Mouse (Mus musculus): Measurements from ENCODE around the gene Ugt1a2. TPM values are rescaled to one million over a fixed set of nuclear protein-coding genes. Genes with fewer than 3 reads are reported as not detected.
"Not testable (repeated sequence)": the region's sequence is repeated elsewhere in the genome, so short reads cannot be mapped to it uniquely, and the experiment has no call there.

Ugt1a2 gene
- polyA plus RNA-seq (2012; fragmentation: generic; extraction: Trizol), result not detected
- long read RNA-seq, experiment 1, result 0 reads
- long read RNA-seq, experiment 2, result 0 reads

DNA sequence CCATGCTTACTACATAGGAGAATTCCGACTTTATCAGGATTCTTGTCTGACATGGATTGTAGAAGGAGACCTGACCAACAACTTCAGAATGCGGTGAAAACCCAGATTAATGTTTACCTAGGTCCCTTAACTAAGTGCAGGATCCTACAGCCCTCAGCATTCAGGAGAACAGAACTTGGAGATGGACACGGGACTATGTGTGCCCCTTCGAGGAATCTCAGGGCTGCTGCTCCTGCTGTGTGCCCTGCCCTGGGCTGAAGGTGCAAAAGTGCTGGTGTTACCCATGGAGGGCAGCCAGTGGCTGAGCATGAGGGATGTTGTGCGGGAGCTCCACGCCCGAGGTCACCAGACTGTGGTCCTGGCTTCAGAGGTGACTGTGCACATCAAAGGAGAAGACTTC is at the start of gene Ugt1a2:
Gene Ugt1a2 (plus strand): TSS at position 146 of the 400 bp plus-strand sequence.
- no peak within 1 kb of the TSS for H3ac ChIP-seq (ENCODE audit: control insufficient read depth, insufficient read length, low read depth)
- H3K36me3 ChIP-seq (ENCODE audit: control insufficient read depth, insufficient read depth), result no peaks in the 10 kb centered on the region
- H3K79me2 ChIP-seq (ENCODE audit: control insufficient read depth, insufficient read depth), result no peaks in the 10 kb centered on the region
- H3K79me3 ChIP-seq (ENCODE audit: low read depth), result no peaks in the 10 kb centered on the region
- H3K4me3 ChIP-seq (ENCODE audit: insufficient read depth, poor library complexity, severe bottlenecking), result no peak within 1 kb of the TSS
- H3K27me3 ChIP-seq (ENCODE audit: control insufficient read depth, insufficient read depth, insufficient read length), result peaks cover 24% of the 10 kb centered on the region
- TF ChIP-seq CTCF (IDR thresholded peaks at IDR 0.05; ENCODE audit: control insufficient read depth, insufficient read depth, insufficient read length), result no peak
- TF ChIP-seq USF1 (IDR thresholded peaks at IDR 0.05; ENCODE audit: low read depth), result no peak
- TF ChIP-seq MYOG (IDR thresholded peaks at IDR 0.05; ENCODE audit: control insufficient read depth, extremely low read depth, insufficient read length), result no peak
- no peak for TF ChIP-seq MYOD1 (IDR thresholded peaks at IDR 0.05; ENCODE audit: control insufficient read depth, insufficient read length, low read depth)
- no peak for TF ChIP-seq CEBPB (IDR thresholded peaks at IDR 0.05; ENCODE audit: low read depth)
- no peak for TF ChIP-seq FOSL1 (IDR thresholded peaks at IDR 0.05; ENCODE audit: insufficient read depth, low read length, poor library complexity, severe bottlenecking)
- no peak for TF ChIP-seq MAX (IDR thresholded peaks at IDR 0.05)

DNA sequence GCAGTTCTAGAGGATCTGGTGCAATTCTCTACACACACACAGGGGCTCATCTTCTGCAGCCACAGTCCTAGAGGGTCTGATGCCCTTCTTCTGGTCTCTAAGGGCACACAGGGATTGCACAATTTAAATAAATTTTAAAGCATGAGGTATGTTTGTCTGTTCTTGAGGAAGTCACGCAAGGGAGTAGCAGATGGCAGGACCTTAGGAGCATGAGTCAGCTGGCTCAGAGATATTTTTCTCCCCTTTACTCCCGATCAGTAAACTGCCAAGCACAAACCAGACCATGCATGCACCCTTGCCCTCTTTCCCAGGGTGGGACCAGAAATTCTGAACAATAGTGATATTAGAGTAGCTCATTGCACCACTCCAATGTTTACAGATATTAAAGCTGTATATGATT is 42.0 kb upstream of the Ugt1a2 start:
- Histone ChIP-seq H3K27me3 (ENCODE audit: control insufficient read depth, insufficient read depth, insufficient read length) (peaks cover 5% of the 10 kb centered on the region), H3K79me3 (ENCODE audit: low read depth) (no peaks in the 10 kb centered on the region)

GRCm38 (mm10) chr1:88165711-88166110 is 34.7 kb upstream of the Ugt1a2 start, which contains the start of gene Ugt1a5:
TSS of gene Ugt1a5 (plus strand) at chr1:88166012.
- Histone ChIP-seq H3ac (ENCODE audit: control insufficient read depth, insufficient read length, low read depth) (no peak within 1 kb of the TSS), H3K79me2 (ENCODE audit: control insufficient read depth, insufficient read depth) (no peaks in the 10 kb centered on the region), H3K4me3 (ENCODE audit: insufficient read depth, poor library complexity, severe bottlenecking) (no peak within 1 kb of the TSS), H3K36me3 (ENCODE audit: control insufficient read depth, insufficient read depth) (no peaks in the 10 kb centered on the region), H3K27me3 (ENCODE audit: control insufficient read depth, insufficient read depth, insufficient read length) (no peaks in the 10 kb centered on the region), H3K79me3 (ENCODE audit: low read depth) (no peaks in the 10 kb centered on the region)
- no peak for TF ChIP-seq FOSL1 (IDR thresholded peaks at IDR 0.05; ENCODE audit: insufficient read depth, low read length, poor library complexity, severe bottlenecking)
- TF ChIP-seq USF1 (IDR thresholded peaks at IDR 0.05; ENCODE audit: low read depth), result no peak
- no peak for TF ChIP-seq MAX (IDR thresholded peaks at IDR 0.05)

More for the DNA sequence above, 42.0 kb upstream of the Ugt1a2 start:
- Histone ChIP-seq H3K4me3 (ENCODE audit: insufficient read depth, poor library complexity, severe bottlenecking) (no peak overlapping the region), H3K36me3 (ENCODE audit: control insufficient read depth, insufficient read depth) (no peaks in the 10 kb centered on the region), H3K79me2 (ENCODE audit: control insufficient read depth, insufficient read depth) (no peaks in the 10 kb centered on the region), H3ac (ENCODE audit: control insufficient read depth, insufficient read length, low read depth) (no peak overlapping the region)
- TF ChIP-seq CTCF (IDR thresholded peaks at IDR 0.05; ENCODE audit: control insufficient read depth, insufficient read depth, insufficient read length) (no peak), FOSL1 (IDR thresholded peaks at IDR 0.05; ENCODE audit: insufficient read depth, low read length, poor library complexity, severe bottlenecking) (no peak), USF1 (IDR thresholded peaks at IDR 0.05; ENCODE audit: low read depth) (no peak), MYOG (IDR thresholded peaks at IDR 0.05; ENCODE audit: control insufficient read depth, extremely low read depth, insufficient read length) (no peak), MYOD1 (IDR thresholded peaks at IDR 0.05; ENCODE audit: control insufficient read depth, insufficient read length, low read depth) (no peak), CEBPB (IDR thresholded peaks at IDR 0.05; ENCODE audit: low read depth) (no peak), MAX (IDR thresholded peaks at IDR 0.05) (no peak)

DNA sequence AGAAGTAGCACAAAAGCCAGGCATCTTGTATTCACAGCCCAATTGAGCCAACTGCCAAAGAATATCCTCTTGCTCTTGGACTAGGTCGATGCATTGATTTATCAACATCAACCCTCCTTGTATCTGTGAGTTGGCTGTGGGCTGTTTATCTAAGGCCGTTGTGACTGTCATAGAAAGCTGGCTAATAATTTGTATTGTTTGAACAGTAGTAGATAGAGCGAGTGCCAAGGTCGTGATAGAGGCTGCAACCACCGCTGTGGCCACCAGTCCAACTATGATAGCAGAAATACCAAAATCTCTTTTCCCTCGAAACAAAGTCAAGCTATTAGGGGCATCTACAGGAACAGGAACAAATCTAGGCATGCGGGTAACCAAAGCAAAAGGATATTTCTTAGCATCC is 28.2 kb upstream of the Ugt1a2 start:
- H3K27me3 ChIP-seq (ENCODE audit: control insufficient read depth, insufficient read depth, insufficient read length); H3K79me2 ChIP-seq (ENCODE audit: control insufficient read depth, insufficient read depth); H3K36me3 ChIP-seq (ENCODE audit: control insufficient read depth, insufficient read depth); H3K4me3 ChIP-seq (ENCODE audit: insufficient read depth, poor library complexity, severe bottlenecking); H3K79me3 ChIP-seq (ENCODE audit: low read depth); H3ac ChIP-seq (ENCODE audit: control insufficient read depth, insufficient read length, low read depth): not testable (repeated sequence)

DNA sequence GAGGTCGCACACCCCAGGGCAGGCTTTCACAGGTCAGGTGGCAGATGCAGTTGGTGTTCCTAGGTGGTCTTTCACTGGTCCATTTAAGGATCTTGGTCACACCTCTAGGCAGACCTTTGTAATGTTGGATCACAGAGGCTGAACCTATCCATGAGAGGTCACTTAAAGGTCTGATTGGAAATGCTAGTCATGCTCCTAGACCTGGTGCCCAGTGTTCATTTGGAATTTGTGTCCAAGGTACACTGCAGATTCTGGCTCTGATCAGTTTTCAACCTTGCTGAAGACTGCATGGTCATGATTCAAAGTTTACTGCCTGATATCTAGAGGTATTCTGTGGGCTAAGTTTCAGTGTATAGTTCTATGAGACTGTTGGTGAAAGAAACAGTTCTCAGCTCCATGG is 20.7 kb upstream of the Ugt1a2 start:
- H3K79me3 ChIP-seq (ENCODE audit: low read depth), result no peaks in the 10 kb centered on the region
- no peaks in the 10 kb centered on the region for H3K27me3 ChIP-seq (ENCODE audit: control insufficient read depth, insufficient read depth, insufficient read length)
- H3K79me2 ChIP-seq (ENCODE audit: control insufficient read depth, insufficient read depth), result no peaks in the 10 kb centered on the region
- no peaks in the 10 kb centered on the region for H3K36me3 ChIP-seq (ENCODE audit: control insufficient read depth, insufficient read depth)
- TF ChIP-seq MAX (IDR thresholded peaks at IDR 0.05), result no peak
- TF ChIP-seq FOSL1 (IDR thresholded peaks at IDR 0.05; ENCODE audit: insufficient read depth, low read length, poor library complexity, severe bottlenecking), result no peak
- TF ChIP-seq MYOD1 (IDR thresholded peaks at IDR 0.05; ENCODE audit: control insufficient read depth, insufficient read length, low read depth), result no peak
- no peak for TF ChIP-seq CEBPB (IDR thresholded peaks at IDR 0.05; ENCODE audit: low read depth)
- no peak overlapping the region for H3ac ChIP-seq (ENCODE audit: control insufficient read depth, insufficient read length, low read depth)
- no peak overlapping the region for H3K4me3 ChIP-seq (ENCODE audit: insufficient read depth, poor library complexity, severe bottlenecking)

GRCm38 (mm10) chr1:88186325-88186935 is 14.0 kb upstream of the Ugt1a2 start:
- Histone ChIP-seq H3K36me3 (ENCODE audit: control insufficient read depth, insufficient read depth) (no peaks in the 10 kb centered on the region), H3ac (ENCODE audit: control insufficient read depth, insufficient read length, low read depth) (no peak overlapping the region), H3K79me2 (ENCODE audit: control insufficient read depth, insufficient read depth) (no peaks in the 10 kb centered on the region), H3K4me3 (ENCODE audit: insufficient read depth, poor library complexity, severe bottlenecking) (no peak overlapping the region), H3K27me3 (ENCODE audit: control insufficient read depth, insufficient read depth, insufficient read length) (peaks cover 4% of the 10 kb centered on the region), H3K79me3 (ENCODE audit: low read depth) (no peaks in the 10 kb centered on the region)
- TF ChIP-seq MYOG (IDR thresholded peaks at IDR 0.05; ENCODE audit: control insufficient read depth, extremely low read depth, insufficient read length) (no peak), MAX (IDR thresholded peaks at IDR 0.05) (no peak), USF1 (IDR thresholded peaks at IDR 0.05; ENCODE audit: low read depth) (no peak)
